17 mouse cellular contexts compared by ENCODE assay signal in genomic region chr13:32073630-32074029, GRCm38 (mm10).
"Had no signal": no experiment of that assay in that cellular context is flagged by ENCODE, and none has a peak within 500 bp of the region (broad histone marks: within the 10 kb centered on the region; RNA-seq: fewer than 3 reads in every experiment).

No protein-coding gene starts in this region.

- H3K9ac ChIP-seq: liver, embryonic 13.5 days; stomach, embryonic 15.5 days had no signal

- DNase-seq: kidney, adult 9 months; kidney, postnatal 4 days; left cerebral cortex, postnatal 4 days; liver, embryonic 13.5 days; lung, adult 2 months; lung, postnatal 14 days; lung, postnatal 4 days; midbrain, embryonic 14.5 days; right cerebral cortex, adult 18-20 months; right cerebral cortex, postnatal 25 days; spleen, adult 18-20 months; thymus, postnatal 25 days had no signal

- H3K9me3 ChIP-seq: liver, embryonic 13.5 days; stomach, embryonic 15.5 days had no signal

- H3K27me3 ChIP-seq: liver, embryonic 13.5 days; stomach, embryonic 15.5 days had no signal

- H3K4me3 ChIP-seq: liver, embryonic 13.5 days; stomach, embryonic 15.5 days had no signal

- H3K36me3 ChIP-seq: liver, embryonic 13.5 days; stomach, embryonic 15.5 days had no signal

- H3K27ac ChIP-seq: hindbrain, postnatal 0 days; liver, embryonic 13.5 days; stomach, embryonic 15.5 days had no signal

- ATAC-seq: hindbrain, postnatal 0 days; inflammation-experienced regulatory T-cells, adult 6 months; intestine, postnatal 0 days had no signal

- H3K4me1 ChIP-seq: liver, embryonic 13.5 days; stomach, embryonic 15.5 days had no signal

- H3K4me2 ChIP-seq: liver, embryonic 13.5 days; midbrain, embryonic 11.5 days; stomach, embryonic 15.5 days had no signal
